Mouse (Mus musculus) embryo, embryonic 9.5 days (tissue): ENCODE measurements around the gene 2310022A10Rik.

Experiments
- DNase-seq: peaks from one replicate; pipeline ENCODE4 v3.0.0-alpha.2; 2017; ENCODE audit errors: extremely low spot score

Gene 2310022A10Rik

GRCm38 (mm10) chr7:27552931-27553513 lies at the start of gene 2310022A10Rik, which contains the start of gene Pld3:
TSS of gene 2310022A10Rik (plus strand) at chr7:27553233.
TSS of gene Pld3 (minus strand) at chr7:27553218.
- peak; percentile 94 for DNase-seq

- DNase-seq = peak; percentile 45
Observed at GRCm38 (mm10) chr7:27506765-27507370, 46.2 kb upstream of the 2310022A10Rik start.

GRCm38 (mm10) chr7:27507711-27508647 lies 45.1 kb upstream of the 2310022A10Rik start:
- DNase-seq = peak; percentile 100

GRCm38 (mm10) chr7:27508648-27509005 lies 44.4 kb upstream of the 2310022A10Rik start:
- peak; percentile 65 for DNase-seq

GRCm38 (mm10) chr7:27510809-27511208 lies 42.2 kb upstream of the 2310022A10Rik start:
- DNase-seq = no peak

GRCm38 (mm10) chr7:27514961-27515360 lies 38.1 kb upstream of the 2310022A10Rik start:
- no peak for DNase-seq

GRCm38 (mm10) chr7:27518314-27518713 lies 34.7 kb upstream of the 2310022A10Rik start:
- DNase-seq = no peak

GRCm38 (mm10) chr7:27520104-27520503 lies 32.9 kb upstream of the 2310022A10Rik start:
- DNase-seq = no peak

GRCm38 (mm10) chr7:27520599-27520998 lies 32.4 kb upstream of the 2310022A10Rik start:
- DNase-seq = no peak

GRCm38 (mm10) chr7:27522967-27523366 lies 30.1 kb upstream of the 2310022A10Rik start, which contains the start of gene Hipk4:
TSS of gene Hipk4 (plus strand) at chr7:27523267.
- DNase-seq = no peak

- no peak for DNase-seq
Observed at GRCm38 (mm10) chr7:27523805-27524204, 29.2 kb upstream of the 2310022A10Rik start.

GRCm38 (mm10) chr7:27526039-27526827 lies 26.8 kb upstream of the 2310022A10Rik start:
- peak; percentile 68 for DNase-seq

GRCm38 (mm10) chr7:27529070-27529469 lies 24.0 kb upstream of the 2310022A10Rik start:
- DNase-seq = no peak

GRCm38 (mm10) chr7:27530937-27531336 lies 22.1 kb upstream of the 2310022A10Rik start:
- DNase-seq = no peak

GRCm38 (mm10) chr7:27531707-27532106 lies 21.3 kb upstream of the 2310022A10Rik start:
- no peak for DNase-seq

- no peak for DNase-seq
Observed at GRCm38 (mm10) chr7:27532480-27533050, 20.5 kb upstream of the 2310022A10Rik start.

- DNase-seq = no peak
Observed at GRCm38 (mm10) chr7:27535386-27535785, 17.6 kb upstream of the 2310022A10Rik start.

GRCm38 (mm10) chr7:27536618-27537017 lies 16.4 kb upstream of the 2310022A10Rik start:
- DNase-seq = no peak

GRCm38 (mm10) chr7:27537998-27538397 lies 15.0 kb upstream of the 2310022A10Rik start:
- no peak for DNase-seq

GRCm38 (mm10) chr7:27538797-27539196 lies 14.2 kb upstream of the 2310022A10Rik start:
- DNase-seq = no peak

GRCm38 (mm10) chr7:27540521-27540920 lies 12.5 kb upstream of the 2310022A10Rik start:
- DNase-seq = no peak
